Mouse (Mus musculus) limb, embryonic 14.5 days (tissue): ENCODE data around the gene Gns. TPM values are rescaled to one million over a fixed set of nuclear protein-coding genes. Genes with fewer than 3 reads are reported as not detected.

Source experiments
- ATAC-seq: fragments of 200-750 bp; cut with Nextera tagmentation; 2 replicates; pipeline ENCODE4 v1.8.0; 2017; ENCODE audit warnings: low read depth, moderate number of reproducible peaks, moderate TSS enrichment; ENCODE audit not compliant: low FRiP score
- DNase-seq: peaks from one replicate; pipeline ENCODE4 v3.0.0-alpha.2; 2015; ENCODE audit warnings: low spot score
- H3K27ac ChIP-seq: fragments of 300-500 bp; sonication (generic); replicated peaks from 2 replicates; pipeline ENCODE4 v1.5.1; 2014; ENCODE audit warnings: low read depth, mild to moderate bottlenecking, low read length, moderate library complexity, mixed read lengths
- H3K27me3 ChIP-seq: fragments of 300-500 bp; sonication (generic); 2 replicates; pipeline ENCODE4 v1.6.1; 2014; ENCODE audit warnings: low read length, mixed read lengths; ENCODE audit not compliant: control insufficient read depth, insufficient read depth
- H3K36me3 ChIP-seq: fragments of 300-500 bp; sonication (generic); 2 replicates; pipeline ENCODE4 v1.6.1; 2014; ENCODE audit warnings: mild to moderate bottlenecking, low read length, moderate library complexity, mixed read lengths; ENCODE audit not compliant: control insufficient read depth, insufficient read depth
- H3K4me1 ChIP-seq: fragments of 300-500 bp; sonication (generic); 2 replicates; pipeline ENCODE4 v1.6.1; 2014; ENCODE audit warnings: antibody characterized with exemption, low read length, mixed read lengths; ENCODE audit not compliant: control insufficient read depth, insufficient read depth
- H3K4me2 ChIP-seq: fragments of 300-500 bp; sonication (generic); replicated peaks from 2 replicates; pipeline ENCODE4 v1.6.1; 2014; ENCODE audit warnings: low read depth, mild to moderate bottlenecking, low read length, moderate library complexity; ENCODE audit not compliant: severe bottlenecking
- H3K4me3 ChIP-seq: fragments of 300-500 bp; sonication (generic); replicated peaks from 2 replicates; pipeline ENCODE4 v1.5.1; 2014; ENCODE audit warnings: low read length
- H3K9ac ChIP-seq: fragments of 300-500 bp; sonication (generic); 2 replicates; pipeline ENCODE4 v1.6.1; 2014; ENCODE audit warnings: mild to moderate bottlenecking, low read depth, low read length, moderate library complexity; ENCODE audit not compliant: severe bottlenecking
- H3K9me3 ChIP-seq: fragments of 300-500 bp; sonication (generic); 2 replicates; pipeline ENCODE4 v1.6.1; 2016; ENCODE audit warnings: low read length; ENCODE audit not compliant: control insufficient read depth
- POLR2A ChIP-seq: fragments of 200-500 bp; IDR thresholded peaks from 2 replicates; pipeline ENCODE4 v1.8.0; 2012; ENCODE audit warnings: inconsistent platforms, mild to moderate bottlenecking, moderate library complexity, borderline replicate concordance; ENCODE audit not compliant: insufficient read depth, insufficient read length; ENCODE audit errors: extremely low read depth
- WGBS: fragments of 180-500 bp; shearing (Covaris S2); extraction: QIAGEN DNeasy Blood & Tissue Kit; methylation state at CpG from one replicate; pipeline ENCODE4 v1.1.7; 2014; 5-methylcytosine and 5-hydroxymethylcytosine counted together
- polyA plus RNA-seq, 2 experiments: library from polyadenylated mRNA; depleted of rRNA in 1 of 2; stranded (reverse) in 1 of 2; unstranded in 1 of 2; fragments of >200 nt; fragmentation: Nextera tagmentation in 1 of 2; extraction: Ambion mirVana in 1 of 2; gene quantifications; 2 replicates each; pipeline versions ENCODE4 v1.2.1 to v1.2.3; 2012 to 2014

Gene Gns
- polyA plus RNA-seq, 2 experiments: 41.6 to 62.0 TPM

- WGBS: 43% methylated on average over 12 of the region's 12 CpGs
- ATAC-seq (no peak), DNase-seq (no peak)
- peak overlapping the region; percentile 58; the same call in 1 of the 2 replicates for H3K27ac ChIP-seq
- H3K9ac ChIP-seq: no peak overlapping the region
- no peaks in the 10 kb centered on the region for H3K36me3 ChIP-seq
- no peak for TF ChIP-seq POLR2A
- no peak overlapping the region for H3K4me2 ChIP-seq
- H3K4me1 ChIP-seq: peaks cover 90% of the 10 kb centered on the region
- H3K9me3 ChIP-seq: no peaks in the 10 kb centered on the region
- no peak overlapping the region for H3K4me3 ChIP-seq
- no peaks in the 10 kb centered on the region for H3K27me3 ChIP-seq
These were observed 67.2 kb downstream of the Gns start for GRCm38 (mm10) chr10:121432041-121432634.

GRCm38 (mm10) chr10:121432635-121433280, 67.9 kb downstream of the Gns start:
- H3K4me1 ChIP-seq: peaks cover 86% of the 10 kb centered on the region
- no peak overlapping the region; the same call in 1 of the 2 replicates for H3K9ac ChIP-seq
- no peaks in the 10 kb centered on the region for H3K9me3 ChIP-seq
- no peaks in the 10 kb centered on the region for H3K27me3 ChIP-seq
- no peak overlapping the region for H3K4me3 ChIP-seq
- no peak for ATAC-seq
- DNase-seq: peak; percentile 38
- H3K4me2 ChIP-seq: no peak overlapping the region
- peak overlapping the region; percentile 58 for H3K27ac ChIP-seq
- WGBS: 35% methylated on average over 16 of the region's 16 CpGs
- H3K36me3 ChIP-seq: no peaks in the 10 kb centered on the region
- TF ChIP-seq POLR2A: no peak

GRCm38 (mm10) chr10:121434441-121435103, 69.7 kb downstream of the Gns start:
- Histone ChIP-seq H3K4me3 (no peak overlapping the region), H3K4me1 (peaks cover 68% of the 10 kb centered on the region), H3K36me3 (no peaks in the 10 kb centered on the region), H3K9ac (no peak overlapping the region), H3K27ac (no peak overlapping the region), H3K27me3 (no peaks in the 10 kb centered on the region), H3K9me3 (no peaks in the 10 kb centered on the region), H3K4me2 (no peak overlapping the region)
- DNase-seq: no peak
- ATAC-seq: no peak
- TF ChIP-seq POLR2A: no peak
- 68% methylated on average over 15 of the region's 15 CpGs for WGBS

GRCm38 (mm10) chr10:121435546-121436257, 70.8 kb downstream of the Gns start:
- DNase-seq: peak; percentile 47
- 30% methylated on average over 28 of the region's 28 CpGs for WGBS
- Histone ChIP-seq H3K27ac (peak overlapping the region; percentile 82), H3K36me3 (no peaks in the 10 kb centered on the region), H3K9me3 (no peaks in the 10 kb centered on the region), H3K4me3 (peak overlapping the region; percentile 7; the same call in 1 of the 2 replicates), H3K27me3 (no peaks in the 10 kb centered on the region), H3K4me1 (peaks cover 64% of the 10 kb centered on the region), H3K9ac (no peak overlapping the region), H3K4me2 (peak overlapping the region; percentile 38)
- peak; percentile 38; the same call in 1 of the 2 replicates for ATAC-seq
- no peak for TF ChIP-seq POLR2A

GRCm38 (mm10) chr10:121436258-121436645, 71.4 kb downstream of the Gns start:
- DNase-seq (no peak), ATAC-seq (no peak)
- Histone ChIP-seq H3K27ac (peak overlapping the region; percentile 82), H3K4me3 (no peak overlapping the region; the same call in 1 of the 2 replicates), H3K4me1 (peaks cover 58% of the 10 kb centered on the region), H3K9ac (no peak overlapping the region), H3K4me2 (peak overlapping the region; percentile 38), H3K9me3 (no peaks in the 10 kb centered on the region), H3K36me3 (no peaks in the 10 kb centered on the region), H3K27me3 (no peaks in the 10 kb centered on the region)
- 6% methylated on average over 8 of the region's 8 CpGs for WGBS
- no peak for TF ChIP-seq POLR2A
